26 mouse cellular contexts compared by ENCODE assay signal in genomic region chr9:84906244-84906643, GRCm38 (mm10).
DNase-seq lines count a peak whose midpoint lies in the region; ATAC-seq and TF ChIP-seq lines count a peak whose summit lies in the region.
"Had no signal": no experiment of that assay in that cellular context is flagged by ENCODE, and none has a peak within 500 bp of the region (broad histone marks: within the 10 kb centered on the region; RNA-seq: fewer than 3 reads in every experiment).

No protein-coding gene starts in this region.

- no peak for ATAC-seq in kidney, postnatal 0 days (replicated peaks; ENCODE audit: low FRiP score, low read depth)
- ATAC-seq: activated CD4-positive, CD25-positive, alpha-beta regulatory T cell, adult 4 months; forebrain, embryonic 13.5 days; intestine, embryonic 16.5 days; lung, postnatal 0 days had no signal

- peak; percentile 5 for DNase-seq in embryo, embryonic 10.5 days (ENCODE audit: low spot score)
- DNase-seq in embryo, embryonic 9.5 days (ENCODE audit: extremely low spot score): no peak
- peak; percentile 74 for DNase-seq in kidney, postnatal 0 days (ENCODE audit: low spot score)
- no peak for DNase-seq in kidney, adult 9 months
- peak; percentile 0 to 9 for DNase-seq in adrenal gland, postnatal 36 days
- DNase-seq: B cell, adult 2 months; cerebellum, adult 2 months; cerebellum, postnatal 14 days; gastrocnemius, postnatal 36 days; heart, adult 2 months; heart, postnatal 4 days; layer of hippocampus, adult 9-11 months; liver, embryonic 13.5 days; lung, adult 18-20 months; midbrain, embryonic 14.5 days had no signal

- no peak overlapping the region for H3K27ac ChIP-seq in kidney, postnatal 0 days
- peak overlapping the region; percentile 47 for H3K27ac ChIP-seq in brown adipose tissue, adult 24 weeks (replicated peaks; ENCODE audit: low read depth, low read length)
- H3K27ac ChIP-seq: forebrain, embryonic 13.5 days; heart, adult 2 months; hindbrain, embryonic 13.5 days; limb, embryonic 10.5 days; limb, embryonic 15.5 days; liver, embryonic 13.5 days; stomach, embryonic 15.5 days had no signal

- no peaks in the 10 kb centered on the region for H3K9me3 ChIP-seq in kidney, postnatal 0 days (replicated peaks; ENCODE audit: low read length)
- H3K9me3 ChIP-seq: forebrain, embryonic 13.5 days; hindbrain, embryonic 13.5 days; limb, embryonic 10.5 days; liver, embryonic 13.5 days; stomach, embryonic 15.5 days had no signal

- TF ChIP-seq CTCF in kidney, postnatal 0 days (IDR thresholded peaks at IDR 0.05; ENCODE audit: low read depth): no peak

- no peak overlapping the region for H3K9ac ChIP-seq in kidney, postnatal 0 days (ENCODE audit: low read depth, low read length)
- H3K9ac ChIP-seq: forebrain, embryonic 13.5 days; heart, embryonic 12.5 days; hindbrain, embryonic 13.5 days; limb, embryonic 15.5 days; liver, embryonic 13.5 days; stomach, embryonic 15.5 days had no signal

- no peaks in the 10 kb centered on the region for H3K27me3 ChIP-seq in kidney, postnatal 0 days (ENCODE audit: insufficient read depth, low read length)
- H3K27me3 ChIP-seq: CH12.LX; forebrain, embryonic 13.5 days; heart, embryonic 12.5 days; hindbrain, embryonic 13.5 days; limb, embryonic 15.5 days; liver, embryonic 13.5 days; stomach, embryonic 15.5 days had no signal

- no peaks in the 10 kb centered on the region for H3K4me1 ChIP-seq in kidney, postnatal 0 days (replicated peaks; ENCODE audit: insufficient read depth, low read length)
- no peaks in the 10 kb centered on the region; the same call in 1 of the 2 replicates for H3K4me1 ChIP-seq in brown adipose tissue, adult 24 weeks (ENCODE audit: control insufficient read depth, insufficient read depth, insufficient read length, low read length)
- H3K4me1 ChIP-seq: forebrain, embryonic 13.5 days; heart, embryonic 12.5 days; hindbrain, embryonic 13.5 days; limb, embryonic 10.5 days; limb, embryonic 15.5 days; liver, embryonic 13.5 days; stomach, embryonic 15.5 days had no signal

- no peaks in the 10 kb centered on the region for H3K36me3 ChIP-seq in kidney, postnatal 0 days (ENCODE audit: insufficient read depth, low read length)
- H3K36me3 ChIP-seq: heart, embryonic 12.5 days; hindbrain, embryonic 13.5 days; limb, embryonic 10.5 days; limb, embryonic 15.5 days; liver, embryonic 13.5 days; stomach, embryonic 15.5 days had no signal

- no peak overlapping the region for H3K4me3 ChIP-seq in kidney, postnatal 0 days (replicated peaks; ENCODE audit: low read depth, low read length)
- H3K4me3 ChIP-seq in brown adipose tissue, adult 24 weeks (ENCODE audit: insufficient read depth, low read depth, low read length): no peak overlapping the region
- H3K4me3 ChIP-seq: forebrain, embryonic 13.5 days; heart, adult 2 months; heart, embryonic 12.5 days; hindbrain, embryonic 13.5 days; limb, embryonic 10.5 days; limb, embryonic 15.5 days; liver, embryonic 13.5 days; stomach, embryonic 15.5 days had no signal

- no peak overlapping the region for H3K4me2 ChIP-seq in kidney, postnatal 0 days (ENCODE audit: low read length)
- H3K4me2 ChIP-seq: forebrain, embryonic 13.5 days; heart, embryonic 12.5 days; hindbrain, embryonic 13.5 days; limb, embryonic 15.5 days; liver, embryonic 13.5 days; stomach, embryonic 15.5 days had no signal

- WGBS in kidney, postnatal 0 days: 20% methylated on average over 3 of the region's 3 CpGs

Comparison
In these comparisons a context has a peak if more than half of its experiments do, and no peak if none do; other contexts are left out.
1. DNase-seq: peak in embryo, embryonic 10.5 days (single experiment), kidney, postnatal 0 days (single experiment) and adrenal gland, postnatal 36 days (2 of 2); none in embryo, embryonic 9.5 days (single experiment) and kidney, adult 9 months (single experiment).